Mouse (Mus musculus) intestine, embryonic 15.5 days (tissue): ENCODE results near the gene Ptprg. TPM values are rescaled to one million over a fixed set of nuclear protein-coding genes. Genes with fewer than 3 reads are reported as not detected.

Experiments used
- ATAC-seq: fragments of 200-750 bp; cut with Nextera tagmentation; 2 replicates; pipeline ENCODE4 v1.8.0; 2017; ENCODE audit warnings: moderate TSS enrichment, moderate library complexity
- H3K27ac ChIP-seq: fragments of 300-500 bp; sonication (generic); 2 replicates; pipeline ENCODE4 v1.5.1; 2015; ENCODE audit warnings: mild to moderate bottlenecking, inconsistent platforms
- H3K27me3 ChIP-seq: fragments of 300-500 bp; sonication (generic); replicated peaks from 2 replicates; pipeline ENCODE4 v1.6.1; 2015; ENCODE audit warnings: inconsistent platforms
- H3K36me3 ChIP-seq: fragments of 300-500 bp; sonication (generic); 2 replicates; pipeline ENCODE4 v1.6.1; 2015; ENCODE audit warnings: inconsistent platforms
- H3K4me1 ChIP-seq: fragments of 300-500 bp; sonication (generic); replicated peaks from 2 replicates; pipeline ENCODE4 v1.6.1; 2015; ENCODE audit warnings: inconsistent platforms
- H3K4me2 ChIP-seq: fragments of 300-500 bp; sonication (generic); replicated peaks from 2 replicates; pipeline ENCODE4 v1.6.1; 2015; ENCODE audit warnings: mild to moderate bottlenecking, inconsistent platforms
- H3K4me3 ChIP-seq: fragments of 300-500 bp; sonication (generic); replicated peaks from 2 replicates; pipeline ENCODE4 v1.5.1; 2015; ENCODE audit warnings: inconsistent platforms
- H3K9ac ChIP-seq: fragments of 300-500 bp; sonication (generic); 2 replicates; pipeline ENCODE4 v1.6.1; 2015; ENCODE audit warnings: inconsistent platforms
- H3K9me3 ChIP-seq: fragments of 300-500 bp; sonication (generic); 2 replicates; pipeline ENCODE4 v1.6.1; 2016; ENCODE audit warnings: inconsistent platforms
- WGBS: fragments of 180-500 bp; shearing (Covaris S2); methylation state at CpG from one replicate; pipeline ENCODE4 v1.1.7; 2015; 5-methylcytosine and 5-hydroxymethylcytosine counted together
- polyA plus RNA-seq: library from polyadenylated mRNA; unstranded; fragments of >200 nt; fragmentation: Nextera tagmentation; extraction: Ambion mirVana; gene quantifications from 2 replicates; pipeline ENCODE4 v1.2.1, GENCODE M21; 2015

The Ptprg gene
- polyA plus RNA-seq, 1 experiment from 2014 or later, result 18.7 TPM

GRCm38 (mm10) chr14:12070361-12070760 lies 517.0 kb downstream of the Ptprg start:
- no peak for ATAC-seq
- H3K27ac ChIP-seq, result no peak overlapping the region

GRCm38 (mm10) chr14:12070856-12071465 lies 517.6 kb downstream of the Ptprg start:
- Histone ChIP-seq H3K9ac (no peak overlapping the region), H3K4me3 (no peak overlapping the region), H3K27me3 (no peaks in the 10 kb centered on the region), H3K4me1 (no peaks in the 10 kb centered on the region), H3K9me3 (no peaks in the 10 kb centered on the region), H3K27ac (no peak overlapping the region), H3K36me3 (no peaks in the 10 kb centered on the region), H3K4me2 (no peak overlapping the region)
- ATAC-seq, result no peak
- 59% methylated on average over 7 of the region's 7 CpGs for WGBS

More at GRCm38 (mm10) chr14:12070361-12070760, 517.0 kb downstream of the Ptprg start:
- Histone ChIP-seq H3K36me3 (no peaks in the 10 kb centered on the region), H3K9me3 (no peaks in the 10 kb centered on the region), H3K27me3 (no peaks in the 10 kb centered on the region), H3K4me2 (no peak overlapping the region), H3K9ac (no peak overlapping the region), H3K4me3 (no peak overlapping the region), H3K4me1 (no peaks in the 10 kb centered on the region)
- 42% methylated on average over 1 of the region's 1 CpGs for WGBS

GRCm38 (mm10) chr14:12072026-12072861 lies 518.9 kb downstream of the Ptprg start:
- no peak overlapping the region for H3K27ac ChIP-seq
- ATAC-seq, result no peak
- WGBS, result 76% methylated on average over 7 of the region's 7 CpGs

DNA sequence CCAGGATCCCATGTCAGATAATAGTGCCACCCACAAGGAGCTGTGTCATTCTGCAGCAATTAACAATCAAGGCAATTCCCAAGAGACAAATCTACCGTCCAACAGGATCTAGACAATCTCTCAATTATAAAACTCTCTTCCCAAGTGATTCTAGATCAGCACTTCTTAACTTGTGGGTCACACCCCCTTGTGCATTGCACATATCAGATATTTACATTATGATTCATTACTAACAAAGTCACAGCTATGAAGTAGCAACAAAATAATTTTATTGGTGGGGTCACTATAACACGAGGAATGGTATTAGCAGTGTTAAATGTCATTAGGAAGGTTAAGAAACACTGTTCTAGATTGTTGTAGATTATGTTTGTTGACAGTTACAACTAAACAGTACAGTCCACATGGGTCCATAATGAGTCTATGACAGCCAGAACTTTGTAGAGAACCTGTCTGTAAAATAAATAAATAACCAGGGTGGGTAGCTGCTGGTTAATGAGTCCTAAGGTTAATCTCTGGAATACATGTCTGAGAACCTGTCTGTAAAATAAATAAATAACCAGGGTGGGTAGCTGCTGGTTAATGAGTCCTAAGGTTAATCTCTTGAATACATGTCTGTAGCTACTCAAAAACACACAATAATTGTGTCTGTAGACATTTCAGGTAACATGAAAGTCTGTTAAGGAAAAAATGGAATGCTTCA lies 520.2 kb downstream of the Ptprg start:
- ATAC-seq, result peak; percentile 83
- Histone ChIP-seq H3K9me3 (no peaks in the 10 kb centered on the region), H3K4me2 (no peak overlapping the region), H3K27me3 (no peaks in the 10 kb centered on the region), H3K27ac (no peak overlapping the region), H3K4me3 (no peak overlapping the region), H3K36me3 (no peaks in the 10 kb centered on the region), H3K4me1 (no peaks in the 10 kb centered on the region), H3K9ac (no peak overlapping the region)
- WGBS, result 50% methylated on average over 2 of the region's 2 CpGs

More at GRCm38 (mm10) chr14:12072026-12072861, 518.9 kb downstream of the Ptprg start:
- Histone ChIP-seq H3K4me1 (no peaks in the 10 kb centered on the region), H3K9ac (no peak overlapping the region), H3K9me3 (no peaks in the 10 kb centered on the region), H3K4me2 (no peak overlapping the region), H3K27me3 (no peaks in the 10 kb centered on the region), H3K36me3 (no peaks in the 10 kb centered on the region), H3K4me3 (no peak overlapping the region)

GRCm38 (mm10) chr14:12077193-12077592 lies 523.9 kb downstream of the Ptprg start:
- Histone ChIP-seq H3K9me3 (no peaks in the 10 kb centered on the region), H3K36me3 (no peaks in the 10 kb centered on the region), H3K9ac (no peak overlapping the region), H3K4me2 (no peak overlapping the region), H3K27ac (no peak overlapping the region), H3K4me3 (no peak overlapping the region), H3K27me3 (no peaks in the 10 kb centered on the region), H3K4me1 (peaks cover 4% of the 10 kb centered on the region)
- ATAC-seq, result no peak
- 63% methylated on average over 7 of the region's 7 CpGs for WGBS

DNA sequence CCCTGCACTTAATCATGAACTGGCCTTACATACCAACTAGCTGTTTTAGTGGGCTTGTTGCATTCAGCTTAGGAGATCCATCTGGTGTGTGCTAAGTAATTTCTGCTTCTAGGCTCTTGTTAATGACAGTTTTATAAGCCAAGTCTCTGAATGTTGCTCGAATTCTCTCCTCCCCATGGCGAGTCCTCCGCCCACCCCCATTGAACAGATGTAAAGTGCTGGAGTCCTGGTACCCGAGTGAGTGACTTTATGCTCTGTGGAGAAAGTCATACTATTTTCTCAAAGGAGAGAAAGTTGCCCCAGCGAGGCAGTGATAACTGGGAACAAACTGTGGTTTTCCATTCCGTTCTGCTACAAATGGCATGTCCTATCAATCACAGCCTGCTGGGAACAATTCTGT lies 525.9 kb downstream of the Ptprg start:
- H3K9ac ChIP-seq, result no peak overlapping the region
- no peaks in the 10 kb centered on the region for H3K9me3 ChIP-seq
- H3K27ac ChIP-seq, result no peak overlapping the region
- H3K4me1 ChIP-seq, result peaks cover 7% of the 10 kb centered on the region
- ATAC-seq, result no peak
- H3K4me3 ChIP-seq, result no peak overlapping the region
- no peak overlapping the region for H3K4me2 ChIP-seq
- H3K27me3 ChIP-seq, result no peaks in the 10 kb centered on the region
- WGBS, result 52% methylated on average over 6 of the region's 6 CpGs
- H3K36me3 ChIP-seq, result no peaks in the 10 kb centered on the region

DNA sequence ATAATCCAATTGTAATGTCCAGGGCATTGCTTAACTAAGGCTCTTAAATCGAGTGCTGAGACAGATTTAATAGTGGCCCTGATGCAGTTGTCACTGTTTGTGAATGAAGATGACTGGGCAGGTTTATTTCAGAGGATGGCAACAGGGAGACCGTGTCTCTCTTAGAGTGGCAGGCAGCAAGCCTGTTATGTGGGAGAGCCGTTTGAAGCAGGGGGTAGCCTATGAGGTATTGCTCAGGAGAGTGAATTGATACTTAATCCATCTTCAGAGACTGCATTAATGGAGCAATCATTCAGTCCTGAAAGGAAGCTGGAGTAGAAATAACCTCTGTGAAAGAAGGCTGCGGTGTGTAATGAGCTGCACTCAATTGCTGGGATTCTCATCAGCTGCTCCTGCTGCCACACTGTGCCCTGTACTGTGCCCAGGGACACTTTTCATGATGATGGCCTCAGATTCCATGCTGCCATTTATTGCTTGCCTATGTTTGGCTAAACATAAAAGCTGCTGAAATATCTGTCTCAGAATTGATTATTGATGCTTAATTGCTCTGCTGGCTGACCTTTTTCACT lies 526.6 kb downstream of the Ptprg start:
- Histone ChIP-seq H3K27ac (no peak overlapping the region), H3K27me3 (no peaks in the 10 kb centered on the region), H3K9me3 (no peaks in the 10 kb centered on the region), H3K4me2 (no peak overlapping the region), H3K9ac (no peak overlapping the region), H3K4me1 (peaks cover 7% of the 10 kb centered on the region), H3K4me3 (no peak overlapping the region), H3K36me3 (no peaks in the 10 kb centered on the region)
- WGBS, result 44% methylated on average over 4 of the region's 4 CpGs
- ATAC-seq, result no peak

- no peak overlapping the region for H3K4me2 ChIP-seq
- peak; percentile 44; the same call in 1 of the 2 replicates for ATAC-seq
- WGBS, result 38% methylated on average over 6 of the region's 6 CpGs
- no peak overlapping the region for H3K4me3 ChIP-seq
- H3K4me1 ChIP-seq, result peaks cover 7% of the 10 kb centered on the region
- no peak overlapping the region for H3K27ac ChIP-seq
- no peaks in the 10 kb centered on the region for H3K36me3 ChIP-seq
- H3K27me3 ChIP-seq, result no peaks in the 10 kb centered on the region
- no peak overlapping the region for H3K9ac ChIP-seq
- H3K9me3 ChIP-seq, result no peaks in the 10 kb centered on the region
These were observed 529.0 kb downstream of the Ptprg start for GRCm38 (mm10) chr14:12082131-12082921.

DNA sequence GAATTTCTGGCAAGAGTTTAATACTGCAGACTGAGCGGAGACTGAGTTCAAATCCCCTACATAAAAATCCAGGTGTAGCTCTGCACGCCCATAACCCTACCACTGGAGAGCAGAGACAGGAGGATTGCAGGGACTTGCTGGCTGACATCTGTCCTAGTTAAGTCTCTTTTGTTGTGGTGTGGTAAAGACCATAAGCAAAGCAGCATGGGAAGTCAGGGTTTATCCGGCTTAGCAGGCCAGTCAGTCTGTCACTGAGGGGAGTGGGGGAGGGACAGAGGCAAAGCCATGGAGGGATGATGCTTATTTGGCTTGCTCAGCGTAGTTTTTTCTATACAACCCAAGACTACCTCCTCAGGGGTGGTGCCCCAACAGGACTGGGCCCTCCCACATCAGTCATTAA lies 530.7 kb downstream of the Ptprg start:
- ATAC-seq, result no peak
- no peak overlapping the region for H3K4me3 ChIP-seq
- 81% methylated on average over 4 of the region's 4 CpGs for WGBS
- no peaks in the 10 kb centered on the region for H3K36me3 ChIP-seq
- H3K4me1 ChIP-seq, result peaks cover 7% of the 10 kb centered on the region
- H3K4me2 ChIP-seq, result no peak overlapping the region
- no peak overlapping the region for H3K27ac ChIP-seq
- H3K27me3 ChIP-seq, result no peaks in the 10 kb centered on the region
- H3K9me3 ChIP-seq, result no peaks in the 10 kb centered on the region
- no peak overlapping the region for H3K9ac ChIP-seq

DNA sequence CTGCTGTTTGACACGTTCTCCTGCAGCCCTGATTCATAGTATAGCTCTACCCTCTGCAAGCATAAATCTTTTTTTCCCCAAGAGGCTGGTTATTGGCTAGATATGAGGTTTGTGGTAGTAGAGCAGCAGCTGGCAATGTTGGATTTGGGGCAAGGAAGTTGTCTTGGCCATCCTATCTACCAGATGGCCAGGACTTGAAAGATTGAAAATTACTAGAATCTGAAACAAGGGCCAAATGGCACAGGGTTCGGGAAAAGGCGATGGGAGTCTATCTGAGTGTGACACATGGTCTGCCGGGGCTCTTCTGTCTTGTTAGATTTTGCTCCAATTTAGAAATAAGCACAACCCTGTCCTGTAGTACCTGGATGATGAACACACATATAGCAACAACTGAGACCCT lies 531.7 kb downstream of the Ptprg start:
- H3K9ac ChIP-seq, result no peak overlapping the region
- H3K27ac ChIP-seq, result no peak overlapping the region
- no peaks in the 10 kb centered on the region for H3K27me3 ChIP-seq
- no peak overlapping the region for H3K4me3 ChIP-seq
- peaks cover 7% of the 10 kb centered on the region for H3K4me1 ChIP-seq
- WGBS, result 87% methylated on average over 4 of the region's 4 CpGs
- ATAC-seq, result no peak
- no peaks in the 10 kb centered on the region for H3K36me3 ChIP-seq
- H3K4me2 ChIP-seq, result no peak overlapping the region
- H3K9me3 ChIP-seq, result no peaks in the 10 kb centered on the region

DNA sequence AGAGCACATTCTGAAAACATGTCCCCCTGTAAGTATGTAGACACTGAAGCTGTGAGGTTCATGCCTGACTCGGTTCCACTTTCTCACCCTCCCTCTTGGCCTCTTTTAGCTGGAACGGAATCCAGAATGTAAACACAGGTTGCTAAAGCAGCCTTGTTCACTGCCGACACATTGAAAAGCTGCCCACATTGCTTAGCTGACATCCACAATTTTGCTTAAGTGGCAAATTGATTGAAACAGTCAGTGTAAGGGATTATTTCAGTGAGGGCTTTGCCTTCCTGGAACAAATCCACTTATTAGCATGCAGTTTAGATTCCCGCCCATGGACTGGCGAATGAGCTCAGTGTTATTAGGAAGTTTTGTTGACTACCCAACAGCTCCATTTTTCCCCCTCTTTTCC lies 532.8 kb downstream of the Ptprg start:
- Histone ChIP-seq H3K36me3 (no peaks in the 10 kb centered on the region), H3K27me3 (no peaks in the 10 kb centered on the region), H3K9me3 (no peaks in the 10 kb centered on the region), H3K4me1 (peaks cover 7% of the 10 kb centered on the region), H3K4me2 (no peak overlapping the region), H3K27ac (no peak overlapping the region), H3K4me3 (no peak overlapping the region), H3K9ac (no peak overlapping the region)
- no peak for ATAC-seq
- 35% methylated on average over 5 of the region's 5 CpGs for WGBS

- ATAC-seq, result no peak
- no peak overlapping the region for H3K4me3 ChIP-seq
- H3K4me1 ChIP-seq, result no peaks in the 10 kb centered on the region
- H3K27ac ChIP-seq, result no peak overlapping the region
- H3K4me2 ChIP-seq, result no peak overlapping the region
- H3K36me3 ChIP-seq, result no peaks in the 10 kb centered on the region
- H3K9me3 ChIP-seq, result no peaks in the 10 kb centered on the region
- H3K27me3 ChIP-seq, result no peaks in the 10 kb centered on the region
- no peak overlapping the region for H3K9ac ChIP-seq
These were observed 536.6 kb downstream of the Ptprg start for GRCm38 (mm10) chr14:12089954-12090353.
